Mouse (Mus musculus): ENCODE data around the gene Ube2q1.

Gene Ube2q1

GRCm38 (mm10) chr3:89772968-89773709, at the start of gene Ube2q1:
Gene Ube2q1 (plus strand): TSS chr3:89773616.
- peak; percentile 95 for DNase-seq (ENCODE audit: low spot score)

- DNase-seq (ENCODE audit: low spot score): peak; percentile 26
These were observed 46.4 kb upstream of the Ube2q1 start for GRCm38 (mm10) chr3:89727028-89727427.

DNA sequence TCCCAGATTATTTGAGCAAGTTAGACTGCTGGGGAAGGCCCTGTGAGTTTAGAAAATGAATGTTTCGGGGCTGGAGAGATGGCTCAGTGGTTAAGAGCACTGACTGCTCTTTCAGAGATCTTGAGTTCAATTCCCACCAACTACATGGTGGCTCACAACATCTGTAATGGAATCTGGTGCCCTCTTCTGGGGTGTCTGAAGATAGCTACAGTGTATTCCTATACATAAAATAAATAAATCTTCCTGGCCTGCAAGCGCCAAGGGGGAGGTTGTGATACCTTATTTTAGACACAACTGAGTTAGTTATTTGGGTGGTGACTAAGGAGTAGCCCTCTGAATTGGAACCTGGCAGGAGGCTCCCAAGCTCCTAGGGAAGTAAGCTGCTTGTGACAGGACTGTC, 44.6 kb upstream of the Ube2q1 start:
- no peak for DNase-seq (ENCODE audit: low spot score)

DNA sequence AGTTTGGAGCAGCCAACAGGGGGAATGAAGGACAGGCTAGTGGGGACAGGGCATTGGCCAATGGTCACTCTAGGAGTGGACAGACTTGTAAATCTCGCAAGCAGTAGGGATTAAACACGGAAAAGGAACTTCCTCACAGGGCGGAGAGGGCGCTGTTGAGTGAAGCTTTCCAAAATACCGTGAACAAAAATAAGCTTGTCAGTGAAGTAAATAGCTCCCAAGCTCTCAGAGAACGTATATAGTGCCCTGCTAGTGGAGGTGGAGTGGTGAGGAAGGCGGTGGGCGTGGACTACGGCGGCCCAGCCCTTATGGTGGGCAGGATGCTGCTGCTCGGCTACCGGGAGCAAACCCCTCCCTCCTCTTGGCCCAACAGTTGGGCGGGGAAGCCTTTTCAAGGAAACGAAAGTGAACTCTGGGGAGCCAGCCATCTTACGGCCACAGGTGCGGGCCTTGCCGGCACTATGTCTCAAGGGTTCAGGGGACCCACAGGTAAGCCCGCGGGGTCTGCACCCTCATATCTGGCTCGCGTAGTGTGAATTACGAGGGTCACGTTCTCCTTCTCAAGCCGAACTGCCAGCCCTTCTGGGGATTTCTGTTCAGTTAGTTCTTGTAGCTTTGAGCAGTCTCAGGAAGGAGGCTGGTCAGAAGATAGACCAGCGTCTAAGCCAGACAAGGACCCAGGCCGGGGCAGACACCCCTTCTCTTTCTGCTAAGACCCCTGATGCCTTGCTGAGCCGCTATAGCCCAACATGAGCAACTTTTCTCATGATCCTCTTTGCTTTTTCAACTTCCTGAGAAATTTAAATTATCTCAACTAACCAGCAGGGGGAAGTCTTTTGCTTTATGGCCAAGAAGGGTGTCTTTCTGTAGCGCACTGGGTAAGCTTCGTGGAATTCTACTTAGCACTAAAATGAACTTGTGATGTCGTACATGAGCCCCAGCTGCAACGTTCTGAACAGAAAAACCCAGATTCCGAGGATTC, 42.8 kb upstream of the Ube2q1 start:
- DNase-seq (ENCODE audit: low spot score): peak; percentile 88

DNA sequence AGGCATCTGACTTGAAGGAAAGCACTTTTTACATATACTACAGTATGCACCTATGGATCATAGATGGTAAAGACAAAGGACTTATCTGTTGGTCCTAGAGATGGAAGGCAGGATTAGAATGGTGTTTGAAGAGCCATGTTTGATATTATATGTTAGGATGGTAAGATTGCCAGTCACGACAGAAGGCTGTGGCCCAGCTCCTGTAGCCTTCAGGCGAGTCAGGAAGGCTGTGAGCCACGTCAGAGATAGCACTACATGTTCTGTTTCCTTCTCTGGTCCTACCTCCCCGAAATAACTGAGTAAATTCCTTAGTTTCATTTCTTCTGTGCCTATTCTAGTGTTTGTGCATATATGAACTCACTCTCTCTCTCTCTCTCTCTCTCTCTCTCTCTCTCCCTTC, 41.3 kb upstream of the Ube2q1 start:
- DNase-seq (ENCODE audit: low spot score): no peak

DNA sequence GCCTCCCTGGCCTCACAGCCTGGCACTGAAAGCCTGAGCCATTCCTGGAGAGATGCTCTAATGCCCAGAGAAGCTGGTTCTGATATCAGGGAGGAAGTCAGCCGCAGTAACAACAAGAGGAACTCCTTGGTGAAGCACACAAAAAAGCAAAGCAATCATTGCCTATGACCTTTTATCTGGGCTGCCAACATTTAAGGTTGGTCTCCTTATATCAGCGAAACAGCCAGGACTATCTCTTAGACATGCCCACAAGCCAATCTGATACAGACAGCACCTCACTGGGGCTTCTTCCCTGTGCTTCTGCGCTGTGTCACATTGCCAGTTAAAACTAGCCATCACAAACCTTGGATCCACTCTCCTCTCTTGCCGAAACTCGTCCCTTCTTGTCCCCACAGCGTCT, 34.9 kb upstream of the Ube2q1 start:
- no peak for DNase-seq (ENCODE audit: low spot score)

- no peak for DNase-seq (ENCODE audit: low spot score)
These were observed 21.1 kb upstream of the Ube2q1 start for GRCm38 (mm10) chr3:89752307-89752706.

- no peak for DNase-seq (ENCODE audit: low spot score)
These were observed 18.1 kb upstream of the Ube2q1 start for GRCm38 (mm10) chr3:89755283-89755682.

DNA sequence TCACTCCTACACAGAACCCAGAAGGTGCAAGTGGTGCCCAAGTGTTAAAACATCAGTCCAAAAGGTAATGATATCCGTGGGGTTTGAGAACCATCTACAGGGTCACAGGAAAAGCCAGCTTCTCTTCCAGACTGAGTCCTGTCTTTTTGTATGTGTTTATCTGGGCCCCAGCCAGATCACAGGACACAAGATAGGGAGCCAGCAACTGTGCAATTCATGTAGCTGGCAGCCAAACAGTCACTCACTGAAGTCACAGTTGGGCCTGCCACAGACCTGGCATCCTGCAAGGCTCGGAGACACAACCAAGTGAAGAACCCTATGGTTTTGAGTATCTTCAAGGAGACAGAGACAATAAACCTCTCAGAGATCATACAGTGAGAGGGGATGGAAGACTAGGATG, 15.6 kb upstream of the Ube2q1 start:
- DNase-seq (ENCODE audit: low spot score): no peak

GRCm38 (mm10) chr3:89759786-89760185, 13.6 kb upstream of the Ube2q1 start:
- no peak for DNase-seq (ENCODE audit: low spot score)

DNA sequence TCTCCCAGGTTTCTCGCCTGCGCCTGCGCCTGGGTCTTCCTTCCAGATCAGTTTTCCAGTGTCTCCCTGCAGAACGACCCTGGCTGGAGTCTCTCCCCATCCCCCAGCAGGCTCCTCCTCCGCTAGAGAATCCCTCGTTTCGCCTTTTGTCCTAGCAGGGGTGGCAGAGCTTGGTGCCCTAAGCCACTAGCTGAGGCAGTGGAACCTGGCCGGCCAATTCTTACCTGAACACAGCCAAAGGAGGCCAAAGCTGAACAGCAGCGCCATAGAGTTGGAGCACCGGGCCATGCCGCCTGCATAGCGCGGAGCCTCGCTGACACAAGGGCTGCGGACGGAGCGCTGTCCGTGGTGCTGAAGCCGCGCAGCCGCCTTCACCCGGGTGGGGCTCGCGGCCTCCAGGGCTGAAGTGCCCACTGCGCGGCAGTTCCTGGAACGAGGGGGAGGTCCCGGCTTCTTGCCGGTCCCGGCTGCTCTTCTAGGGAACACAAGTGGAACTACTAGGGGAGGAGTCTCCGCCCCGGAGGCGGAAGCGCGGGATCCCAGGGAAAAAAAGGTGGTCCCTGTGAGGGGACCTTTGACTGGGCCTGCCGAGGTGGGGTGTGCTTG, 9.2 kb upstream of the Ube2q1 start, which contains the start of gene Chrnb2:
Gene Chrnb2, minus strand, starts transcription at position 514 of the 606 bp plus-strand sequence.
- DNase-seq (ENCODE audit: low spot score): peak; percentile 50

DNA sequence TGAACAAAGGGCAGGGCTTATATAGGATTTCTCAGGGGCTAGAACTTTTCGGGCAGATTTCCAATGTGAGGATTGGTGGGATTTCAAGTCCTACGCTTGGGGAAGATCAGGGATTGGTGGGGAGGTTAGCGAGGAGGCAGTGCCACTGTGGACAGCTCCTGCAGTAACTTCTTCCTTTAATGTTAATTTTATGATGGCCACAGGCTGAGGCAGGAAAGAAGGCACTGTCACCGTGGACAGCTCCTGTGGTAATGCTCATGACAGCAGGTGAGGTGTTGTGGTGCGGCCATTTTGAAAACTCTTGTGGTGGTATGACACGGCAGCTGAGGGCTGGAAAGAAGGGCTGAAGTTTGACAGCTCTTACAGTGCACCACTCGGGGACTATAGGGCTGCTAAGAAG, 3.8 kb upstream of the Ube2q1 start:
- no peak for DNase-seq (ENCODE audit: low spot score)

GRCm38 (mm10) chr3:89770425-89771002, 2.9 kb upstream of the Ube2q1 start:
- no peak for DNase-seq (ENCODE audit: low spot score)

- DNase-seq (ENCODE audit: low spot score): peak; percentile 58
These were observed 838 bp upstream of the Ube2q1 start for GRCm38 (mm10) chr3:89772588-89772967.

- no peak for DNase-seq (ENCODE audit: low spot score)
These were observed 360 bp downstream of the Ube2q1 start for GRCm38 (mm10) chr3:89773740-89774211.

DNA sequence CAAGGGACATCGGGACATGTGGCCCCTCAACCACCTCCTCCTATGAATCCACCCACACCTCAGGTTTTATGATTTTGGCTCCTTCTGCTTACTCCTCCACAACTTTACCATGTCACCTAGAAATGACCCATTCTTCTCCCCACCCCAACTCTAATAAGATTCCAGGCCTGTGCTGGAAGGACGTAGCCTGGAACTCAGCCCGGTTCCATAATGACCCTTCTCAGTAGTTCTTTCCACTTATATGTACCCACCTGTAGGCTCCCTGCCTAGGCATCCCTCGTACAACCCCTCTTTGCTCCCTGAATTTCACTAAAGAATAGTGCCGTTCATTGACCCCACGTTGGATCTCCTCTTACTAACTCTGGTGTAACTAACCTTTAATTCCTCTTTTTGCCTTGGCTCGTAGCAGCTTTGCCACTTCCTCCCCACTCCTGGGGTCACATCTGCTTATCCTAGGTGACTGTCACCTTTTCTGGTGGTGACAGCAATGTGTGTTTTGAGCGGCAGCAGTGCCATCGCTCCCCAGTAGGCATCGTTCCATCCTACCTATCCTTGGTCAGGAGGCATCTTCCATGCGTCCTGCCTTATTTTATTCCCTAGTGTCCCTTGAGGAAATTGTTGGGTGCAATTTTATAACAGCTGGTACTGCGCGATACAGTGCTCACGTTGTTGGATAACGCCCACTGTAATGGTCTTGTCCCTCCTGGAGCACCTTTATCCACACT, 982 bp downstream of the Ube2q1 start:
- no peak for DNase-seq (ENCODE audit: low spot score)

DNA sequence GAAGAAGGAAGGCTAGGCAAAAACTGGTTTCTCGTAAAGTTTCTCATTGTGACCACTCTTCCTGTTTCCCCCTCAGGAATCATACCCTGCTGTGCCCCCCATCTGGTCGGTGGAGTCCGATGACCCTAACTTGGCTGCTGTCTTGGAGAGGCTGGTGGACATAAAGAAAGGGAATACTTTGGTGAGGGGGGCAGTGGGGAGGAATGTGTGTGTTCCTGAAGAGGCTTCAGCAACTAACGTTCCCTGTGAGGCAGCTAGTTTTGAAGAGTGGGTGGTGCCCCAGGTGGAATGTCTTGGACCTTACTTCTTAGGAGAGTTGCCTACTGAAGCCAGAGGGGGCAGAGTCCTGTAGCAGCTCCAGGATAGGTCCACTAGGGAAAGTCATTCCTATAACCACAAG, 2.6 kb downstream of the Ube2q1 start:
- DNase-seq (ENCODE audit: low spot score): no peak

GRCm38 (mm10) chr3:89780102-89780501, 6.7 kb downstream of the Ube2q1 start:
- DNase-seq (ENCODE audit: low spot score): no peak

DNA sequence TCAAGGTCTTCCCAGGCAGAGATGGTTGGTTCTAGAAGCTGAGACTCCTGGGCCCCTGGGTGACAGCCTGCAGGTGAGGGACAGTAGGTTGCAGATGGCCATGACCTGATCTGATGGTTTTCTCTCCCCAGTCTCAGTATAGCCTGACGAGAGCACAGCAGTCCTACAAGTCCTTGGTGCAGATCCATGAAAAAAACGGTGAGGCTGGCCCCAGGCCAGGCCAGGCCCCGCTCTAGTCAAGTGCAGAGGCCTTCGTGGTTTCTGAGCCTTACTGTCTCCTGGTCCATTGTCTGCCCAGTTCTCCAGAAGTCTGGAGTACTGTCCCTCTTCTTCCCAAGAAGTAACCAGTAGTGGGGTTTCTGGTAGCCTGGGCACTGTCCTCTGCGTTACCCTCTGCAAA, 8.2 kb downstream of the Ube2q1 start:
- no peak for DNase-seq (ENCODE audit: low spot score)

DNA sequence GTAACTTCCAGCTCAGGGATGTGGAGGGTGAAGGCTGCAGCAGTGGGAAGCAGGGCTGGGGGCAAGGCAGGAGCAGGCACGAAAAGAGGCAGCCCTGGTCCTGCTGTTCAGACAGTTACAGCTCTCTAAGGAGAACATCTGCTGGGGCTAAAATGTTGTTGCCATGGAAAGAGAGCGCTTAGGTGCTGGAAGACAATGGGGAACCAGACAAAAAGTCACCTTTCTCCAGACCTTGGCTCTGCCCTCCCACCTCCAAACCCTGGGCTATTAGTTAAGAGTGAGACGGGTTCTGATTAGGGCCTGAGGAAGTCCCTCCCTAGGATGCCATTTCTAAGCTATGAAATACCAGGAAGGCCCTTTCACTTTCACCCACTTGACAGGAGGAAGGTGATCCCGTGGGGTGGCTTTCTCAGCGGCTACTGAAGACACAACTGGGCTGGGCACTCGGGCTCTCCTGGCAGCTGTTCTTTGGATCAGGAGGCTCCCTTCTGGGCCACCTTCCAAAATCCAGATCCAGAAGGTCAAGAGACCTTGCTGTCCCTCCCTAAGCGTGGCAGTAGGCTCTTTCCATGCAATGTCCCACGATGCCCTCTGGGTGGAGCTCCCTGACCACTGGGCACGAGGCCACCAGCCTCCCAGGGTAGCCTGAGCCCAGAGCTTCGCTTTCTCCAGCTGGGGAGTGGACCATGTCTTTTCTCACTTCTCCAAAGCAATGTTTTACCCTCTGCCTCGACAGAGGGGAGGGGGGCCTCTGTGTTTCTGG, 11.8 kb downstream of the Ube2q1 start:
- DNase-seq (ENCODE audit: low spot score): peak; percentile 88

- no peak for DNase-seq (ENCODE audit: low spot score)
These were observed 12.9 kb downstream of the Ube2q1 start for GRCm38 (mm10) chr3:89786275-89786674.

Data from ovary, adult 18-20 months (tissue).